ENCODE assay signal across 21 mouse cellular contexts in the genomic region with DNA sequence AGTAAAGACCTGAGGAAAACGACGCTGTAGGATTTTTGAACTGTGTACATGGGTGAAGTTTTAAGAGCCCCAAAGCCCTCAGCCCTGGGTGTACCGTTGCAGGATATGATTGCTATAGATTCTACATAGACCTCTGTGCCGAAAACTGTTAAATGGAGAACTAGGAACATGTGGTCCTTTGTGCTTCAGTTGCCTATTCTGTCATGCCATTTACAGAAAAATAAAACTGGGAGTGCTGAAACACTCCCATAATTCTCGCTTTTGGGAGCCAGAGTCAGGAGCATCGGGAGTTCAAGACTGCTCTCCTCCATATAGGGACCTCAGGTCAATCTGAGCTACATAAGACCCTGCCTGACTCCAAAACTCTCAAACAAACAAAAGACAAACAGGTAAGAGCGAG. TPM values are rescaled to one million over a fixed set of nuclear protein-coding genes. Genes with fewer than 3 reads are reported as not detected.
DNase-seq lines count a peak whose midpoint lies in the region; ATAC-seq and TF ChIP-seq lines count a peak whose summit lies in the region.
"Had no signal": no experiment of that assay in that cellular context is flagged by ENCODE, and none has a peak within 500 bp of the region (broad histone marks: within the 10 kb centered on the region; RNA-seq: fewer than 3 reads in every experiment).

No protein-coding gene starts in this region.

- DNase-seq in heart, adult 11 months, result peak; percentile 66
- DNase-seq in heart, adult 9 months (ENCODE audit: low spot score in 2 of 2), result no peak
- peak; percentile 60 for DNase-seq in midbrain, embryonic 11.5 days (ENCODE audit: low spot score, missing footprints)
- no peak for DNase-seq in midbrain, embryonic 14.5 days
- no peak for DNase-seq in testis, postnatal 10 days (ENCODE audit: low spot score)
- DNase-seq: adrenal gland, adult 2 months; adrenal gland, adult 8-10 months; adrenal gland, postnatal 10 days; adrenal gland, postnatal 14 days; adrenal gland, postnatal 25 days; adrenal gland, postnatal 36 days; B cell, adult 2 months; cerebellum, adult 11 months; cerebellum, adult 11-12 months; cerebellum, adult 18-20 months had no signal

- ATAC-seq in midbrain, embryonic 11.5 days (ENCODE audit: low FRiP score), result no peak
- ATAC-seq in midbrain, embryonic 14.5 days (ENCODE audit: low FRiP score, low TSS enrichment), result no peak
- ATAC-seq: activated CD4-positive, CD25-positive, alpha-beta regulatory T cell, adult 4 months; CD4-positive, CD25-positive, alpha-beta regulatory T cell, adult 4 months; Patski had no signal

- H3K27ac ChIP-seq in midbrain, embryonic 11.5 days (ENCODE audit: low read depth, low read length), result no peak overlapping the region
- H3K27ac ChIP-seq in midbrain, embryonic 14.5 days (replicated peaks; ENCODE audit: low read depth, low read length), result no peak overlapping the region
- no peak overlapping the region for H3K27ac ChIP-seq in testis, adult 2 months (ENCODE audit: control insufficient read depth, insufficient read depth, low read depth, low read length)

- H3K27me3 ChIP-seq in midbrain, embryonic 11.5 days (ENCODE audit: control insufficient read depth, insufficient read depth, low read length), result peaks cover 30% of the 10 kb centered on the region
- H3K27me3 ChIP-seq in midbrain, embryonic 14.5 days (ENCODE audit: control insufficient read depth, insufficient read depth, low read length), result peaks cover 35% of the 10 kb centered on the region; the same call in 1 of the 2 replicates
- H3K27me3 ChIP-seq in testis, adult 2 months (ENCODE audit: control insufficient read depth, insufficient read depth, low read length), result no peaks in the 10 kb centered on the region; the same call in 1 of the 2 replicates
- H3K27me3 ChIP-seq: CH12.LX, Patski had no signal

- no peak overlapping the region for H3K9ac ChIP-seq in midbrain, embryonic 11.5 days (ENCODE audit: low read length)
- no peak overlapping the region for H3K9ac ChIP-seq in midbrain, embryonic 14.5 days (replicated peaks; ENCODE audit: low read length)

- TF ChIP-seq POLR2A in testis, adult 2 months (IDR thresholded peaks at IDR 0.05; ENCODE audit: control insufficient read depth, low read depth, low read length), result no peak

- H3K36me3 ChIP-seq in midbrain, embryonic 11.5 days (ENCODE audit: control insufficient read depth, insufficient read depth, low read length), result no peaks in the 10 kb centered on the region
- H3K36me3 ChIP-seq in midbrain, embryonic 14.5 days (ENCODE audit: control insufficient read depth, insufficient read depth, low read length), result no peaks in the 10 kb centered on the region
- H3K36me3 ChIP-seq in testis, adult 2 months (ENCODE audit: control insufficient read depth, insufficient read depth, low read length), result no peaks in the 10 kb centered on the region
- H3K36me3 ChIP-seq: G1E had no signal

- H3K4me2 ChIP-seq in midbrain, embryonic 11.5 days, result no peak overlapping the region
- H3K4me2 ChIP-seq in midbrain, embryonic 14.5 days (ENCODE audit: low read length), result no peak overlapping the region

- no peak overlapping the region for H3K4me3 ChIP-seq in midbrain, embryonic 11.5 days (ENCODE audit: low read depth, low read length)
- no peak overlapping the region for H3K4me3 ChIP-seq in midbrain, embryonic 14.5 days (replicated peaks; ENCODE audit: low read depth, low read length)
- peak overlapping the region; percentile 9; the same call in 1 of the 2 replicates for H3K4me3 ChIP-seq in testis, adult 2 months (ENCODE audit: control insufficient read depth, low read depth, low read length)

- no peaks in the 10 kb centered on the region for H3K9me3 ChIP-seq in midbrain, embryonic 11.5 days (ENCODE audit: control insufficient read depth, low read length)
- no peaks in the 10 kb centered on the region for H3K9me3 ChIP-seq in midbrain, embryonic 14.5 days (ENCODE audit: control insufficient read depth, low read length)

- 94% methylated on average over 7 of the region's 7 CpGs for WGBS in midbrain, embryonic 11.5 days
- WGBS in midbrain, embryonic 14.5 days, result 93% methylated on average over 7 of the region's 7 CpGs

- TF ChIP-seq CTCF in testis, adult 2 months (IDR thresholded peaks at IDR 0.05; ENCODE audit: control insufficient read depth, insufficient read depth, insufficient replicate concordance, low read depth, low read length), result no peak

- H3K4me1 ChIP-seq in midbrain, embryonic 11.5 days (ENCODE audit: control insufficient read depth, insufficient read depth, low read length), result peaks cover 8% of the 10 kb centered on the region
- H3K4me1 ChIP-seq in midbrain, embryonic 14.5 days (ENCODE audit: control insufficient read depth, insufficient read depth, low read length), result 0 out of 2 replicates have a peak, but pooled peaks cover 8% of the 10 kb centered on the region
- peaks cover 5% of the 10 kb centered on the region for H3K4me1 ChIP-seq in testis, adult 2 months (ENCODE audit: control insufficient read depth, insufficient read depth, low read length)

RNA-seq across cellular contexts. Expression of gene Sgms2, which starts 0.8 kb away (rescaled TPM):
- polyA plus RNA-seq in midbrain, embryonic 11.5 days (2014; fragmentation: Nextera tagmentation; extraction: Ambion mirVana), result 0.70 and 1.1 TPM in 2 replicates
- 0.50 and 0.93 TPM in 2 replicates for polyA plus RNA-seq in midbrain, embryonic 14.5 days (2014; fragmentation: Nextera tagmentation; extraction: Ambion mirVana)
- polyA plus RNA-seq in testis, adult 2 months (2012; rRNA removed), result 37.1 and 48.2 TPM in 2 replicates
- polyA plus RNA-seq: activated CD4-positive, CD25-positive, alpha-beta regulatory T cell, adult 4 months; CD4-positive, CD25-positive, alpha-beta regulatory T cell, adult 4 months; G1E had no signal

Comparison
In these comparisons a context has a peak if more than half of its experiments do, and no peak if none do; other contexts are left out.
1. DNase-seq: peak in heart, adult 11 months (single experiment) and midbrain, embryonic 11.5 days (single experiment); none in heart, adult 9 months (0 of 2), midbrain, embryonic 14.5 days (single experiment) and testis, postnatal 10 days (single experiment).
2. RNA of gene Sgms2, which starts 0.8 kb away (polyA plus RNA-seq): 37.1 to 48.2 TPM in testis, adult 2 months; 0.50 to 0.93 TPM in midbrain, embryonic 14.5 days and 0.70 to 1.1 TPM in midbrain, embryonic 11.5 days; every median in the first group is over 10 times any median in the second.